Mouse (Mus musculus): ENCODE measurements around the gene Cdh23.

DNA sequence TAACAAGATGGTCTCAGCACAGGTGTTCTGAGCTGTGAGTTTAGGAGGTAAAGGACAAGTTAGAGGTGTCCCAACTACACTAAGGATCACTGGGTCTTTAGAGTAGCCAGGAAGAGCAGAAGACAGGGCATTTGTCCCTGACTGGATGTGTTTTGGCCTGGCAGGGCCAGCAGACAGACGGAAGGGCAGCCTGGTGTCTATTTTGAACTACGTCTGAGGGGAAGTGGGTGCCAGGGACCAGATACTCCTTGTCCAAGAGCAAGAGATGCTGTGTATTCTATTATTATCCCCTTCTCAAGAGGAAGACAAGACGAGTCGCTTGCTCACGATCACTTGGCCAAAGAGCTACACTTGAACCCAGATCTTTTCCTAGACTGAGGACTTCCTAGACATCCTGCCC lies 382.7 kb downstream of the Cdh23 start:
- no peak for TF ChIP-seq CTCF (IDR thresholded peaks at IDR 0.05; ENCODE audit: insufficient read depth, low read depth, low read length)
- TF ChIP-seq POLR2A (IDR thresholded peaks at IDR 0.05; ENCODE audit: insufficient read depth, low read depth, low read length) = no peak
